Mouse (Mus musculus): ENCODE data around the gene Kcnab3. TPM values are rescaled to one million over a fixed set of nuclear protein-coding genes. Genes with fewer than 3 reads are reported as not detected.
"Not testable (repeated sequence)": the region's sequence is repeated elsewhere in the genome, so short reads cannot be mapped to it uniquely, and the experiment has no call there.

The Kcnab3 gene
- polyA plus RNA-seq (2015; fragmentation: Nextera tagmentation; extraction: Ambion mirVana): 0.48 and 0.85 TPM in 2 replicates

DNA sequence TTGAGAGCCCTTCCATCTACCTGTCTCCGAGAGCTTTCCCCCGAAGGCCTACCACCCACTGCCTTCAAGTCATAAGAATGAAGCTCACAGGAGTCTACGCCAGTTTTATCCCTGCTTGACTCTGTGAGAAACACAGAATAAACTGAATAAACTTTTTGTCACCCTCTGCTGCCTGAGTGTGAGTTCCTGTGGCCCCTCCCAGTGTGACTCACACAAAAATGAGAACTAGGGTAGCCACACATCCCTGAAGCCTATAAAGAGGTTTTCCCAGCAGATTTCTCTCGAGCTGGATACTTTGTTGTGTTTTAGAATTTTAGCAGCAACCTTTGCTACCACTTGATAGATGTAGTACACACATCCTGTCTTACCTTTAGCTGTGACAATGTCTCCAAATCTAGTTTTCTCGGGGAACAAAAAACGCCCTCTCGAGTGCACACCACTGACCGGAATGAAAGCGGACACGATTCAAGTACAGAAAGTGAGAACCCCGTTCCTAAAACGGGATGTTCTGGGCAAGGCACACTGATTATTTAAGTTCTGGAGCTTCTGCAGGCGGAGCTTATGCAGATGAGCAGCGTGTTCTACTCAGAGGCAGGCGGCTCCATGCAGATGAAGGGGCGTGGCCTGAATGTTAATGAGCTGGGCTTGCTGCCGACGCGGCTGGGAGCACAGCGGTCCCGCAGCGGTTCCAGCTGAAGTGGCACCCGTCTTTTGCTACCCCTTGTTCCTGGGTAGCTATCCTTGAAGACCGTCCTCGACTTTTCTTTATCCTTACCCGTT is at the start of gene Kcnab3:
TSS of gene Kcnab3 (plus strand) at position 631 of the 780 bp plus-strand sequence.
- Histone ChIP-seq H3K27ac (replicated peaks) (no peak within 1 kb of the TSS), H3K27me3 (replicated peaks) (peaks cover 37% of the 10 kb centered on the region), H3K36me3 (peaks cover 5% of the 10 kb centered on the region), H3K9ac (peak within 1 kb of the TSS; percentile 83), H3K4me2 (peak within 1 kb of the TSS; percentile 96), H3K9me3 (no peaks in the 10 kb centered on the region), H3K4me3 (peak within 1 kb of the TSS; percentile 64), H3K4me1 (peaks cover 47% of the 10 kb centered on the region)
- ATAC-seq (ENCODE audit: extremely low read depth, insufficient number of reproducible peaks, low FRiP score, low TSS enrichment): peak; percentile 66
- 10% methylated on average over 26 of the region's 26 CpGs for WGBS

DNA sequence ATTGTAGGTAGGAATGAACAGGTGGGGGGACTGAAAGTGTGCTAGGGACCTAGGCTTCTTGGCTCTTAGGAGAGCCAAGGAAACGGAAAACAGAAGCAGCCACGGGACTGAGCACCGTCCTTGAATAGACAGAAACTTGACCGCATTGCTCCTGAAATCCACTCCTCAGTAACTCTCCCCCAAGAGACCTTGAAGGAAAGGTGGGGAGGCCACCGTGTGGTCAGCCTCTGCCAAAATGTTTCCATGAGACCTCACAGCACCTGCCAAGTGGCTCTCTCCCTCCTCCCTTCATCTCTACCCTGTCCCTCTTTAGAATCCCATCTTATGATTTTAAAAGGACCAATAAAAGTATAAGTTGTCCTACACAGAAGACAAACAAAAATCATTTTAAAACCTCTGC is 48.8 kb upstream of the Kcnab3 start:
- H3K27ac ChIP-seq (replicated peaks): no peak overlapping the region
- H3K9me3 ChIP-seq: no peaks in the 10 kb centered on the region
- H3K9ac ChIP-seq: no peak overlapping the region
- 58% methylated on average over 5 of the region's 5 CpGs for WGBS
- H3K4me1 ChIP-seq: peaks cover 6% of the 10 kb centered on the region; the same call in 1 of the 2 replicates
- H3K4me3 ChIP-seq: no peak overlapping the region
- H3K4me2 ChIP-seq: no peak overlapping the region
- no peak for ATAC-seq (ENCODE audit: extremely low read depth, insufficient number of reproducible peaks, low FRiP score, low TSS enrichment)
- H3K27me3 ChIP-seq (replicated peaks): peaks cover 7% of the 10 kb centered on the region; the same call in 1 of the 2 replicates
- no peaks in the 10 kb centered on the region for H3K36me3 ChIP-seq

DNA sequence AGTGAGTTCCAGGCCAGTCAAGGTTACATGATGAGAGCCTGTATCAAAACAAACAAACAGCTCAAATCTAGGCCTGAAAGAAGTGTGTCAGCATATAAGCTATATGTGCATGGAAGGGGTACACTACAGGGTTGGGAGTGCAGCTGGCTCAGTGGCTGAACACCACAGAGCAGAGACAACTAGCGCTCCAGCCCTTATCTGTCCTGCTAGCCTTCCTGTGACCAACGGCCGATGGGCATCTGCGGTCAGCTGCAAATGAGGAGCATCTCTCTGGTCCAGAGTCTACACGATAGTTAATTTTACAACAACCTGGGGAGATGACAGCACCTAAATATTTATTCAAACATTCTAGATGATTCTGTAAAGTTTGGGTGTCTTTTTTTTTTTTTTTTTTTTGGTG is 34.9 kb upstream of the Kcnab3 start:
- Histone ChIP-seq H3K4me1 (no peaks in the 10 kb centered on the region), H3K4me3 (no peak overlapping the region), H3K4me2 (no peak overlapping the region), H3K36me3 (no peaks in the 10 kb centered on the region), H3K27me3 (replicated peaks) (no peaks in the 10 kb centered on the region; the same call in 1 of the 2 replicates), H3K9me3 (no peaks in the 10 kb centered on the region), H3K27ac (replicated peaks) (no peak overlapping the region), H3K9ac (no peak overlapping the region)
- WGBS: 73% methylated on average over 5 of the region's 5 CpGs
- no peak for ATAC-seq (ENCODE audit: extremely low read depth, insufficient number of reproducible peaks, low FRiP score, low TSS enrichment)

DNA sequence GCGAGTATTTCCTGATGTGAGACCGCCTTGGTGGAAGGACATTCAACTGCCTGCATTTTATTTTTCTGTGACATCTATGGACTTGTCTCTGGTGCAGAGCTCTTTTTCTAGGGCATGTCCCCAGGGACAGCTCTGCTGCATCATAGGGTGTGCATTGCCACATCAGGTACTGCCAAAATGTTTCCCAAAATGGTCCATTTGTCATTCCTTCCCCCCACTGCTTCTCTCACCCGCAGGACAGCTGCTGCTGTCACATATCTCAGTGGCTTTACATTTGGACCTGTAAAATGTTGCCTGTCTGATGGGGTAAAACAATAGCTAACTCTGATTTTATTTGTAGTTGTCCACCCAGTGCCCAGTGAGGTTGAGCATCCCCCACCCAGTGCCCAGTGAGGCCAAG is 30.8 kb upstream of the Kcnab3 start:
- Histone ChIP-seq H3K4me2 (no peak overlapping the region), H3K4me3 (no peak overlapping the region), H3K27me3 (replicated peaks) (no peaks in the 10 kb centered on the region), H3K36me3 (peaks cover 28% of the 10 kb centered on the region), H3K27ac (replicated peaks) (no peak overlapping the region), H3K9ac (no peak overlapping the region), H3K4me1 (no peaks in the 10 kb centered on the region), H3K9me3 (no peaks in the 10 kb centered on the region)
- WGBS: 81% methylated on average over 3 of the region's 3 CpGs
- no peak for ATAC-seq (ENCODE audit: extremely low read depth, insufficient number of reproducible peaks, low FRiP score, low TSS enrichment)

DNA sequence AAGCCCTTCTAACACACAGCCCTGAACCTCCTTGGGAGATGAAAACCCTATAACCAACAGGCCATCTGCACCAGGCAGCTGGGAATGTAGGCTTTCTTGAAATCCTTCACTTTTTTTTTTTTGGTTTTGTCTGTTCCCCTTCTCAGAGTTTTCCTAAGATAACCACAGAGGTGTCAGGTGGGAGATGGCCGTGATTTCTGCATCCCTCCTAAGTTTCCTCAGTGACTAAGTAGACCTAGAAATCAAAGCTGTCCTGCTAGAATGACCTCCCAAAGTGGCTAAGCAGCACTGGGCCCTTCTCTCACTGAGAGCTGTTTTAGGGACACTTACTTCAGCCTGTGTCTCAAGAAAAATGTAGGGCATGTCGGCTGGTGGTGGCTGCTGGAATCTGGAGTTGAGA is 28.3 kb upstream of the Kcnab3 start:
- Histone ChIP-seq H3K4me3 (no peak overlapping the region), H3K27ac (replicated peaks) (no peak overlapping the region), H3K4me2 (no peak overlapping the region), H3K9me3 (no peaks in the 10 kb centered on the region), H3K9ac (no peak overlapping the region), H3K36me3 (peaks cover 49% of the 10 kb centered on the region), H3K4me1 (no peaks in the 10 kb centered on the region), H3K27me3 (replicated peaks) (no peaks in the 10 kb centered on the region)
- 60% methylated on average over 2 of the region's 2 CpGs for WGBS
- no peak for ATAC-seq (ENCODE audit: extremely low read depth, insufficient number of reproducible peaks, low FRiP score, low TSS enrichment)

DNA sequence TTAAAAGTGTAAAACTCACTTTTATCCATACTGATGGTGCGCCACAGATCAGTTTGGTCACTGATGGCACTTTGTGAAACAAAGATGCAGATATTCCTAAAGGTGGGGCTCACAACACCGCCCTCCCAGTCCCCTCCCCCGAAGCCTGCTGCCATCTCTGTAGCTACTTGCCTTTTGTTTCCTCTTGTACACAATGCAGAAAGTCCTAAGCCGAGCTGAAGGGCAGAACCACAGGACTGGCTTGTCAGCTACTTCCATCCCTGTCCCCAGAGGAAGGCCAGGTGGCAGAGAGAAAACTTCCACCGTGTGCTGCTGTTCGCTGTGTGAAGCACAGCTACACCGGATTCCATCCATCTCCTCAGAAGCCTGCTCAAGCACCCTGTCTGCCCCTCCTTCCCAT is 27.8 kb upstream of the Kcnab3 start:
- Histone ChIP-seq H3K9me3 (no peaks in the 10 kb centered on the region), H3K27me3 (replicated peaks) (no peaks in the 10 kb centered on the region), H3K27ac (replicated peaks) (no peak overlapping the region), H3K4me3 (no peak overlapping the region), H3K9ac (no peak overlapping the region), H3K4me2 (no peak overlapping the region), H3K36me3 (peaks cover 53% of the 10 kb centered on the region), H3K4me1 (no peaks in the 10 kb centered on the region)
- ATAC-seq (ENCODE audit: extremely low read depth, insufficient number of reproducible peaks, low FRiP score, low TSS enrichment): no peak
- WGBS: 66% methylated on average over 7 of the region's 7 CpGs

DNA sequence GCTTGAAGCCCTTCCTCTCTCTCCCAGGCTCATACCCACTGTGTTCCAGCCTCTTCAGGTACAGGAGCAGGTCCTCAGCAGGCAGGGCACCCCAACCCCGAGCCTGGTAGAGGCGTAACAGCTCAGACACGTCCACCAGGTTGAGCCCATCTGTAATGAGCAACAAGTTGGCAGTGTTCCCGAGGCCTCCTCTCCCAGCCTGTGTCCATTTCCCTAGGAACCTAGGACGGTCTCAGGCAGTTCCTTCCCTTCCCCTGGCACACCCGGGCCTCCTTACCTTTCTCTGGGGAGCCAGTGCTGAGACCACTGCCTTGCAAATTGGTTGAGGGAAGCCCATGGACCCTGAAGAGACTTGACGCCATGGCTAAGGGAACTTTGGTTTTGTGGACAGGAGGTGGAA is 23.2 kb upstream of the Kcnab3 start:
- no peak overlapping the region for H3K9ac ChIP-seq
- H3K27ac ChIP-seq (replicated peaks): no peak overlapping the region
- WGBS: 81% methylated on average over 7 of the region's 7 CpGs
- no peak overlapping the region for H3K4me3 ChIP-seq
- no peak overlapping the region for H3K4me2 ChIP-seq
- H3K9me3 ChIP-seq: no peaks in the 10 kb centered on the region
- H3K27me3 ChIP-seq (replicated peaks): no peaks in the 10 kb centered on the region
- no peak for ATAC-seq (ENCODE audit: extremely low read depth, insufficient number of reproducible peaks, low FRiP score, low TSS enrichment)
- H3K4me1 ChIP-seq: no peaks in the 10 kb centered on the region
- peaks cover 93% of the 10 kb centered on the region for H3K36me3 ChIP-seq

DNA sequence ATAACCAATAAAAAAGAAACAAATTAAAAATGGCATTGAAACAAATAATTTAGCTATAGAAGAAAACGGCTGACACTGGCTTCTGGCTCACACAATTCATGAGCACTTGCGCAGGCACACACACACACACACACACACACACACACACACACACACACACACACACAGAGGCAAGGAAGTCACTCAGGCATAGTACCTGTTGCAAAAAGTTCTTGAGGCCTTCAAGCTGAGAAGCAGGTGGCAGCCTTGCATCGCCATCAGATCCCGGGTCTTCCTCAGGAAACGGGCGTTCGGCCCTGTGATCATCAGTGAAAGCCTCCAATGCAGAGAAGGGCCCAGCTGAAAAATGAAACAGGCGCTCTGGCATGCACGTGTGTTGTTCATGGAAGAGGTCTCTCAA is 20.8 kb upstream of the Kcnab3 start:
- no peaks in the 10 kb centered on the region for H3K9me3 ChIP-seq
- no peak for ATAC-seq (ENCODE audit: extremely low read depth, insufficient number of reproducible peaks, low FRiP score, low TSS enrichment)
- no peak overlapping the region for H3K27ac ChIP-seq (replicated peaks)
- H3K4me3 ChIP-seq: no peak overlapping the region
- H3K27me3 ChIP-seq (replicated peaks): no peaks in the 10 kb centered on the region
- 88% methylated on average over 9 of the region's 9 CpGs for WGBS
- H3K36me3 ChIP-seq: peaks cover 96% of the 10 kb centered on the region
- no peak overlapping the region for H3K4me2 ChIP-seq
- H3K4me1 ChIP-seq: no peaks in the 10 kb centered on the region
- H3K9ac ChIP-seq: no peak overlapping the region

DNA sequence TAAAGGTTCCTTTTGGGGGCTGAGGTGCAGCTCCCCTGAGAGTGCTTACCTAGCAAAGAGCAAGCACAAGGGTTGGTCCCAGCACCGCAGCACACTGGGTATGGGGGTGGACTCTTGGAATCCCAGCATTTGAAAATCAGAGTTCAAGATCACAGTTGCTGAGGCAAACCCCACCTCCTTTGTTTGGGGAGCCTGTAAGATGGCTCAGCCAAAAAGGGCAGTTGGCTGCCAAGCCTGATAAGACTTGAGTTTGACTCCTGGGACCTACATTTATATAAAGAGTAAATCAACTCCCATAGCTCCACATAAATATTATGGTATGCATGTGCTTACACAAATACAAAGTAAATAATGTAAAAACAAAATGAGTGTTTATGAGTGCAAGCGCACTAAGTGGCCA is 20.0 kb upstream of the Kcnab3 start:
- ATAC-seq (ENCODE audit: extremely low read depth, insufficient number of reproducible peaks, low FRiP score, low TSS enrichment): no peak
- Histone ChIP-seq H3K27ac (replicated peaks) (no peak overlapping the region), H3K27me3 (replicated peaks) (no peaks in the 10 kb centered on the region)

DNA sequence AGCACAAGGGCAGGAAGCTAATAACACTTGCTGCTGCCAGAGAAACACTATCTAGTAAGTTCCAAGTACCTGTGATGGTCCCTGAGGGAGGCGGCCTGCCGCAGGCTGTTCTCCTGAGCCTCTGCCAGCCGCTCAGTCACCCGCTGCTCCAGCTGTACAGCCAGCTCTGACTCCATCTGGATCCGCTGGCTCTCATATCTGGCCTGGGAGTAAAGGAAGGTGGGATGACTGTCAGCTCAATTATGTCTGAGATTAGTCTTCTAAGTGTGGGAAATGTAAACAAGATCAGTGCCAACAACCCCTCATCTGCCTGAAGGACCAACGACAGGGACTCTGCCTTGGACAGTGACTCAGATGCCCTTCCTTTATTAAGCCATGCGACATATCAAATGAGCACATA is 14.8 kb upstream of the Kcnab3 start:
- no peak for ATAC-seq (ENCODE audit: extremely low read depth, insufficient number of reproducible peaks, low FRiP score, low TSS enrichment)
- Histone ChIP-seq H3K4me1 (no peaks in the 10 kb centered on the region), H3K4me3 (no peak overlapping the region), H3K4me2 (no peak overlapping the region), H3K9me3 (no peaks in the 10 kb centered on the region), H3K36me3 (peaks cover 91% of the 10 kb centered on the region), H3K27ac (replicated peaks) (no peak overlapping the region), H3K27me3 (replicated peaks) (no peaks in the 10 kb centered on the region), H3K9ac (0 out of 2 replicates have a peak overlapping the region, but pooled peaks have one; percentile 10)
- 59% methylated on average over 7 of the region's 7 CpGs for WGBS

More for the DNA sequence above, 20.0 kb upstream of the Kcnab3 start:
- Histone ChIP-seq H3K9ac (no peak overlapping the region), H3K36me3 (peaks cover 97% of the 10 kb centered on the region), H3K4me1 (no peaks in the 10 kb centered on the region), H3K4me2 (no peak overlapping the region), H3K9me3 (no peaks in the 10 kb centered on the region), H3K4me3 (no peak overlapping the region)
- WGBS: 91% methylated on average over 2 of the region's 2 CpGs

DNA sequence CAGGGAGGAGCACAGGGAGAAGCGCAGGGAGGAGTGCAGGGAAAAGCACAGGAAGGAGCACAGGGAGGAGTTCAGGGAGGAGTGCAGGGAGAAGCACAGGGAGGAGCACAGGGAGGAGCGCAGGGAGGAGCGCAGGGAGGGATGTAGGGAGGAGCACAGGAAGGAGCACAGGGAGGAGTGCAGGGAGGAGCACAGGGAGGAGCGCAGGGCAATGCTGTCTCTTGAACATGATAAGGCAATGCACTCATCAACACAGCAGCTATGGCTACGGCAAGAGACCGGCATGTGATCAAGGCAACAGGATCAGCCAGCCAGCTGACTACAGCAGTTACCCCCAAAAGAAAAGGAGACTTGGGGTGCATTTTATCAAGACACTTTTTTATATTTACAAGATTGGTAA is 9.7 kb upstream of the Kcnab3 start:
- ATAC-seq (ENCODE audit: extremely low read depth, insufficient number of reproducible peaks, low FRiP score, low TSS enrichment): no peak
- Histone ChIP-seq H3K9ac (no peak overlapping the region), H3K27me3 (replicated peaks) (no peaks in the 10 kb centered on the region), H3K4me2 (no peak overlapping the region), H3K4me1 (no peaks in the 10 kb centered on the region), H3K4me3 (no peak overlapping the region), H3K9me3 (no peaks in the 10 kb centered on the region), H3K36me3 (peaks cover 89% of the 10 kb centered on the region), H3K27ac (replicated peaks) (no peak overlapping the region)
- 98% methylated on average over 6 of the region's 6 CpGs for WGBS

DNA sequence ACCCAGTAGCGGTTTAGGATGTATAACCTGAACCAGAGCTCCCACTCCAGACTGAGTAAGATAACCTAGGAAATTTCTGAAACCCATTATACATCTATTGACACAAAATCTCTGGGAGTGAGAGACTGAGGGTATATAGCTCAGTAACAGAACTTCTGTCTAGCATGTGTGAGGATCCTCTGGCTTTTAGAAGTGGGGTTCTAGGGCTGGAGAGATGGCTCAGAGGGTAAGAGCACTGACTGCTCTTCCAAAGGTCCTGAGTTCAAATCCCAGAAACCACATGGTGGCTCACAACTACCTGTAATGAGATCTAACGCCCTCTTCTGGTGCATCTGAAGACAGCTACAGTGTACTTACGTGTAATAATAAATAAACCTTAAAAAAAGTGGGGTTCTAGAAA is 8.1 kb upstream of the Kcnab3 start:
- not testable (repeated sequence) for H3K9ac ChIP-seq; H3K4me3 ChIP-seq; H3K27me3 ChIP-seq (replicated peaks); H3K27ac ChIP-seq (replicated peaks); H3K9me3 ChIP-seq; ATAC-seq (ENCODE audit: extremely low read depth, insufficient number of reproducible peaks, low FRiP score, low TSS enrichment); H3K4me2 ChIP-seq
- 82% methylated on average over 3 of the region's 3 CpGs for WGBS
- Histone ChIP-seq H3K36me3 (peaks cover 75% of the 10 kb centered on the region), H3K4me1 (peaks cover 15% of the 10 kb centered on the region)

Measured in heart, embryonic 13.5 days (tissue).